Mouse (Mus musculus) forebrain, postnatal 0 days (tissue): ENCODE data around the gene Brms1l. TPM values are rescaled to one million over a fixed set of nuclear protein-coding genes. Genes with fewer than 3 reads are reported as not detected.
"Not testable (repeated sequence)": the region's sequence is repeated elsewhere in the genome, so short reads cannot be mapped to it uniquely, and the experiment has no call there.

Experiments used
- ATAC-seq: fragments of 200-750 bp; cut with Nextera tagmentation; 2 replicates; pipeline ENCODE4 v1.8.0; 2017; ENCODE audit warnings: mild to moderate bottlenecking, moderate library complexity
- DNase-seq: peaks from one replicate; pipeline ENCODE4 v3.0.0-alpha.2; 2015
- H3K27ac ChIP-seq: fragments of 300-500 bp; sonication (generic); 2 replicates; pipeline ENCODE4 v1.5.1; 2014; ENCODE audit warnings: low read depth, mild to moderate bottlenecking, antibody characterized with exemption, low read length, moderate library complexity, mixed read lengths
- H3K27me3 ChIP-seq: fragments of 300-500 bp; sonication (generic); 2 replicates; pipeline ENCODE4 v1.6.1; 2014; ENCODE audit warnings: mild to moderate bottlenecking, low read length, mixed read lengths; ENCODE audit not compliant: insufficient read depth
- H3K36me3 ChIP-seq: fragments of 300-500 bp; sonication (generic); 2 replicates; pipeline ENCODE4 v1.6.1; 2014; ENCODE audit warnings: mild to moderate bottlenecking, moderate library complexity; ENCODE audit not compliant: insufficient read depth
- H3K4me1 ChIP-seq: fragments of 300-500 bp; sonication (generic); 2 replicates; pipeline ENCODE4 v1.6.1; 2014; ENCODE audit warnings: antibody characterized with exemption; ENCODE audit not compliant: insufficient read depth
- H3K4me2 ChIP-seq: fragments of 300-500 bp; sonication (generic); 2 replicates; pipeline ENCODE4 v1.6.1; 2014; ENCODE audit warnings: low read depth, mild to moderate bottlenecking, moderate library complexity
- H3K4me3 ChIP-seq: fragments of 300-500 bp; sonication (generic); 2 replicates; pipeline ENCODE4 v1.5.1; 2014; ENCODE audit warnings: low read depth, low read length, mixed read lengths
- H3K9ac ChIP-seq: fragments of 300-500 bp; sonication (generic); 2 replicates; pipeline ENCODE4 v1.6.1; 2014; ENCODE audit warnings: mild to moderate bottlenecking
- H3K9me3 ChIP-seq: fragments of 300-500 bp; sonication (generic); 2 replicates; pipeline ENCODE4 v1.6.1; 2016; ENCODE audit warnings: low read length
- CTCF ChIP-seq: sonication (generic); IDR thresholded peaks from 2 replicates; pipeline ENCODE4 v1.5.1; 2016; ENCODE audit warnings: antibody characterized with exemption, control low read depth, low read depth
- WGBS: fragments of 180-500 bp; shearing (Covaris S2); extraction: QIAGEN DNeasy Blood & Tissue Kit; methylation state at CpG from one replicate; pipeline ENCODE4 v1.1.7; 2014; 5-methylcytosine and 5-hydroxymethylcytosine counted together
- polyA plus RNA-seq: library from polyadenylated mRNA; unstranded; fragments of >200 nt; fragmentation: Nextera tagmentation; extraction: Ambion mirVana; gene quantifications from 2 replicates; pipeline ENCODE4 v1.2.1, GENCODE M21; 2015
- total RNA-seq: library from RNA; depleted of rRNA; stranded (reverse); fragments of >200 nt; gene quantifications from 2 replicates; pipeline ENCODE4 v1.2.3, GENCODE M21; 2014; rRNA removed

Brms1l gene
- total RNA-seq (48.0 and 52.9 TPM in 2 replicates), polyA plus RNA-seq (38.0 and 45.5 TPM in 2 replicates)

- Histone ChIP-seq H3K4me1 (peaks cover 3% of the 10 kb centered on the region; the same call in 1 of the 2 replicates), H3K9me3 (no peaks in the 10 kb centered on the region), H3K27me3 (no peaks in the 10 kb centered on the region), H3K4me3 (peak within 1 kb of the TSS; percentile 55), H3K9ac (peak within 1 kb of the TSS; percentile 74), H3K4me2 (peak within 1 kb of the TSS; percentile 79), H3K27ac (peak within 1 kb of the TSS; percentile 82), H3K36me3 (no peaks in the 10 kb centered on the region; the same call in none of the 2 replicates)
- TF ChIP-seq CTCF, result no peak
- ATAC-seq, result peak; percentile 99
- peak; percentile 98 for DNase-seq
- WGBS, result 4% methylated on average over 73 of the region's 77 CpGs
These were observed at the start of gene Brms1l for GRCm38 (mm10) chr12:55836199-55836951. Gene Brms1l, plus strand, starts transcription at chr12:55836324.

- H3K36me3 ChIP-seq, DNase-seq, H3K4me3 ChIP-seq, H3K4me1 ChIP-seq, H3K9ac ChIP-seq, ATAC-seq, H3K27ac ChIP-seq, H3K27me3 ChIP-seq, H3K9me3 ChIP-seq, H3K4me2 ChIP-seq: not testable (repeated sequence)
- 88% methylated on average over 4 of the region's 4 CpGs for WGBS
These were observed 41.6 kb upstream of the Brms1l start for GRCm38 (mm10) chr12:55794485-55794884.

GRCm38 (mm10) chr12:55797103-55797502, 39.0 kb upstream of the Brms1l start:
- peaks cover 4% of the 10 kb centered on the region; the same call in 1 of the 2 replicates for H3K36me3 ChIP-seq
- no peak overlapping the region for H3K9ac ChIP-seq
- H3K4me3 ChIP-seq, result no peak overlapping the region
- no peak overlapping the region for H3K27ac ChIP-seq
- DNase-seq, result no peak
- ATAC-seq, result no peak
- WGBS, result 85% methylated on average over 3 of the region's 3 CpGs
- no peaks in the 10 kb centered on the region for H3K4me1 ChIP-seq
- TF ChIP-seq CTCF, result no peak
- no peaks in the 10 kb centered on the region for H3K9me3 ChIP-seq
- no peak overlapping the region for H3K4me2 ChIP-seq
- no peaks in the 10 kb centered on the region for H3K27me3 ChIP-seq

GRCm38 (mm10) chr12:55798745-55799144, 37.4 kb upstream of the Brms1l start:
- no peaks in the 10 kb centered on the region for H3K9me3 ChIP-seq
- no peak for DNase-seq
- WGBS, result 97% methylated on average over 4 of the region's 4 CpGs
- TF ChIP-seq CTCF, result no peak
- no peak overlapping the region for H3K4me3 ChIP-seq
- peaks cover 3% of the 10 kb centered on the region; the same call in 1 of the 2 replicates for H3K36me3 ChIP-seq
- no peak overlapping the region for H3K4me2 ChIP-seq
- H3K4me1 ChIP-seq, result no peaks in the 10 kb centered on the region
- H3K27me3 ChIP-seq, result no peaks in the 10 kb centered on the region
- H3K9ac ChIP-seq, result no peak overlapping the region
- no peak overlapping the region for H3K27ac ChIP-seq
- no peak for ATAC-seq

GRCm38 (mm10) chr12:55800144-55800543, 36.0 kb upstream of the Brms1l start:
- no peak overlapping the region for H3K27ac ChIP-seq
- no peak overlapping the region for H3K9ac ChIP-seq
- DNase-seq (no peak), ATAC-seq (no peak)
- WGBS, result 89% methylated on average over 5 of the region's 5 CpGs
- no peaks in the 10 kb centered on the region for H3K9me3 ChIP-seq
- no peak overlapping the region for H3K4me3 ChIP-seq
- TF ChIP-seq CTCF, result no peak
- no peaks in the 10 kb centered on the region for H3K27me3 ChIP-seq
- no peaks in the 10 kb centered on the region for H3K36me3 ChIP-seq
- H3K4me1 ChIP-seq, result no peaks in the 10 kb centered on the region
- H3K4me2 ChIP-seq, result no peak overlapping the region

GRCm38 (mm10) chr12:55801131-55801530, 35.0 kb upstream of the Brms1l start:
- H3K9ac ChIP-seq, result no peak overlapping the region
- WGBS, result 88% methylated on average over 4 of the region's 4 CpGs
- no peak overlapping the region for H3K4me2 ChIP-seq
- peak; percentile 15; the same call in 1 of the 2 replicates for TF ChIP-seq CTCF
- no peaks in the 10 kb centered on the region for H3K9me3 ChIP-seq
- H3K27ac ChIP-seq, result no peak overlapping the region
- H3K4me3 ChIP-seq, result no peak overlapping the region
- no peaks in the 10 kb centered on the region for H3K36me3 ChIP-seq
- ATAC-seq (no peak), DNase-seq (no peak)
- no peaks in the 10 kb centered on the region for H3K27me3 ChIP-seq
- no peaks in the 10 kb centered on the region for H3K4me1 ChIP-seq

GRCm38 (mm10) chr12:55805035-55805434, 31.1 kb upstream of the Brms1l start:
- Histone ChIP-seq H3K4me2 (no peak overlapping the region), H3K27me3 (no peaks in the 10 kb centered on the region), H3K9me3 (no peaks in the 10 kb centered on the region), H3K9ac (no peak overlapping the region), H3K4me3 (no peak overlapping the region), H3K27ac (no peak overlapping the region), H3K36me3 (no peaks in the 10 kb centered on the region), H3K4me1 (no peaks in the 10 kb centered on the region)
- TF ChIP-seq CTCF, result no peak
- WGBS, result 24% methylated on average over 3 of the region's 3 CpGs
- no peak for ATAC-seq
- DNase-seq, result peak; percentile 52
